Mouse (Mus musculus): Measurements from ENCODE around the gene Phactr1. TPM values are rescaled to one million over a fixed set of nuclear protein-coding genes. Genes with fewer than 3 reads are reported as not detected.

The Phactr1 gene
- polyA plus RNA-seq, 1 experiment from 2014 or later: 41.1 TPM

- H3K4me1 ChIP-seq (ENCODE audit: control insufficient read depth, insufficient read depth, low read length): no peaks in the 10 kb centered on the region
- no peaks in the 10 kb centered on the region for H3K9me3 ChIP-seq (ENCODE audit: control insufficient read depth, low read length)
- WGBS: 86% methylated on average over 5 of the region's 5 CpGs
- H3K27me3 ChIP-seq (ENCODE audit: control insufficient read depth, insufficient read depth, low read length): no peaks in the 10 kb centered on the region
- no peak overlapping the region for H3K4me3 ChIP-seq (ENCODE audit: low read depth, low read length)
- ATAC-seq (ENCODE audit: insufficient read depth, low FRiP score, low TSS enrichment) (no peak), DNase-seq (ENCODE audit: low spot score) (no peak)
- no peaks in the 10 kb centered on the region for H3K36me3 ChIP-seq (ENCODE audit: control insufficient read depth, insufficient read depth, low read length)
- no peak overlapping the region for H3K27ac ChIP-seq (ENCODE audit: low read depth, low read length)
- no peak overlapping the region for H3K9ac ChIP-seq (ENCODE audit: low read length)
- no peak overlapping the region for H3K4me2 ChIP-seq (ENCODE audit: low read depth)
Measured at GRCm38 (mm10) chr13:42738152-42738551, 57.7 kb downstream of the Phactr1 start.

- no peaks in the 10 kb centered on the region for H3K9me3 ChIP-seq (ENCODE audit: control insufficient read depth, low read length)
- no peak for DNase-seq (ENCODE audit: low spot score)
- H3K4me2 ChIP-seq (ENCODE audit: low read depth): no peak overlapping the region
- H3K9ac ChIP-seq (ENCODE audit: low read length): no peak overlapping the region
- no peak overlapping the region for H3K27ac ChIP-seq (ENCODE audit: low read depth, low read length)
- no peak for ATAC-seq (ENCODE audit: insufficient read depth, low FRiP score, low TSS enrichment)
- no peaks in the 10 kb centered on the region for H3K27me3 ChIP-seq (ENCODE audit: control insufficient read depth, insufficient read depth, low read length)
- H3K4me1 ChIP-seq (ENCODE audit: control insufficient read depth, insufficient read depth, low read length): no peaks in the 10 kb centered on the region
- H3K36me3 ChIP-seq (ENCODE audit: control insufficient read depth, insufficient read depth, low read length): no peaks in the 10 kb centered on the region
- H3K4me3 ChIP-seq (ENCODE audit: low read depth, low read length): no peak overlapping the region
Measured at GRCm38 (mm10) chr13:42742226-42742625, 61.8 kb downstream of the Phactr1 start.

GRCm38 (mm10) chr13:42744467-42744866, 64.0 kb downstream of the Phactr1 start:
- no peak for DNase-seq (ENCODE audit: low spot score)
- WGBS: 87% methylated on average over 5 of the region's 5 CpGs
- Histone ChIP-seq H3K4me3 (ENCODE audit: low read depth, low read length) (no peak overlapping the region), H3K9ac (ENCODE audit: low read length) (no peak overlapping the region), H3K4me2 (ENCODE audit: low read depth) (no peak overlapping the region), H3K4me1 (ENCODE audit: control insufficient read depth, insufficient read depth, low read length) (no peaks in the 10 kb centered on the region), H3K27me3 (ENCODE audit: control insufficient read depth, insufficient read depth, low read length) (no peaks in the 10 kb centered on the region), H3K27ac (ENCODE audit: low read depth, low read length) (no peak overlapping the region), H3K36me3 (ENCODE audit: control insufficient read depth, insufficient read depth, low read length) (no peaks in the 10 kb centered on the region), H3K9me3 (ENCODE audit: control insufficient read depth, low read length) (no peaks in the 10 kb centered on the region)
- ATAC-seq (ENCODE audit: insufficient read depth, low FRiP score, low TSS enrichment): no peak

- no peak overlapping the region for H3K9ac ChIP-seq (ENCODE audit: low read length)
- no peaks in the 10 kb centered on the region for H3K4me1 ChIP-seq (ENCODE audit: control insufficient read depth, insufficient read depth, low read length)
- H3K4me2 ChIP-seq (ENCODE audit: low read depth): no peak overlapping the region
- H3K27me3 ChIP-seq (ENCODE audit: control insufficient read depth, insufficient read depth, low read length): no peaks in the 10 kb centered on the region
- no peak overlapping the region for H3K27ac ChIP-seq (ENCODE audit: low read depth, low read length)
- H3K36me3 ChIP-seq (ENCODE audit: control insufficient read depth, insufficient read depth, low read length): no peaks in the 10 kb centered on the region
- no peaks in the 10 kb centered on the region for H3K9me3 ChIP-seq (ENCODE audit: control insufficient read depth, low read length)
- WGBS: 51% methylated on average over 11 of the region's 11 CpGs
- ATAC-seq (ENCODE audit: insufficient read depth, low FRiP score, low TSS enrichment) (no peak), DNase-seq (ENCODE audit: low spot score) (no peak)
- no peak overlapping the region for H3K4me3 ChIP-seq (ENCODE audit: low read depth, low read length)
Measured at GRCm38 (mm10) chr13:42757654-42758400, 77.4 kb downstream of the Phactr1 start.

GRCm38 (mm10) chr13:42759170-42759569, 78.7 kb downstream of the Phactr1 start:
- Histone ChIP-seq H3K27ac (ENCODE audit: low read depth, low read length) (no peak overlapping the region), H3K27me3 (ENCODE audit: control insufficient read depth, insufficient read depth, low read length) (no peaks in the 10 kb centered on the region), H3K36me3 (ENCODE audit: control insufficient read depth, insufficient read depth, low read length) (no peaks in the 10 kb centered on the region), H3K4me3 (ENCODE audit: low read depth, low read length) (no peak overlapping the region), H3K4me1 (ENCODE audit: control insufficient read depth, insufficient read depth, low read length) (no peaks in the 10 kb centered on the region), H3K4me2 (ENCODE audit: low read depth) (no peak overlapping the region), H3K9me3 (ENCODE audit: control insufficient read depth, low read length) (no peaks in the 10 kb centered on the region), H3K9ac (ENCODE audit: low read length) (no peak overlapping the region)
- no peak for DNase-seq (ENCODE audit: low spot score)
- 89% methylated on average over 5 of the region's 5 CpGs for WGBS
- ATAC-seq (ENCODE audit: insufficient read depth, low FRiP score, low TSS enrichment): no peak

GRCm38 (mm10) chr13:42760907-42761544, 80.6 kb downstream of the Phactr1 start:
- Histone ChIP-seq H3K27ac (ENCODE audit: low read depth, low read length) (no peak overlapping the region), H3K36me3 (ENCODE audit: control insufficient read depth, insufficient read depth, low read length) (no peaks in the 10 kb centered on the region), H3K4me2 (ENCODE audit: low read depth) (no peak overlapping the region), H3K4me3 (ENCODE audit: low read depth, low read length) (no peak overlapping the region), H3K27me3 (ENCODE audit: control insufficient read depth, insufficient read depth, low read length) (no peaks in the 10 kb centered on the region), H3K9ac (ENCODE audit: low read length) (no peak overlapping the region), H3K4me1 (ENCODE audit: control insufficient read depth, insufficient read depth, low read length) (no peaks in the 10 kb centered on the region), H3K9me3 (ENCODE audit: control insufficient read depth, low read length) (no peaks in the 10 kb centered on the region)
- WGBS: 87% methylated on average over 10 of the region's 10 CpGs
- ATAC-seq (ENCODE audit: insufficient read depth, low FRiP score, low TSS enrichment) (no peak), DNase-seq (ENCODE audit: low spot score) (no peak)

- no peak overlapping the region for H3K4me3 ChIP-seq (ENCODE audit: low read depth, low read length)
- peaks cover 7% of the 10 kb centered on the region; the same call in 1 of the 2 replicates for H3K4me1 ChIP-seq (ENCODE audit: control insufficient read depth, insufficient read depth, low read length)
- 59% methylated on average over 6 of the region's 6 CpGs for WGBS
- no peak overlapping the region for H3K27ac ChIP-seq (ENCODE audit: low read depth, low read length)
- H3K36me3 ChIP-seq (ENCODE audit: control insufficient read depth, insufficient read depth, low read length): no peaks in the 10 kb centered on the region
- H3K9ac ChIP-seq (ENCODE audit: low read length): no peak overlapping the region
- no peak overlapping the region for H3K4me2 ChIP-seq (ENCODE audit: low read depth)
- ATAC-seq (ENCODE audit: insufficient read depth, low FRiP score, low TSS enrichment) (no peak), DNase-seq (ENCODE audit: low spot score) (no peak)
- no peaks in the 10 kb centered on the region for H3K27me3 ChIP-seq (ENCODE audit: control insufficient read depth, insufficient read depth, low read length)
- no peaks in the 10 kb centered on the region for H3K9me3 ChIP-seq (ENCODE audit: control insufficient read depth, low read length)
Measured at GRCm38 (mm10) chr13:42772314-42772713, 91.9 kb downstream of the Phactr1 start.

GRCm38 (mm10) chr13:42774040-42774439, 93.6 kb downstream of the Phactr1 start:
- no peak for DNase-seq (ENCODE audit: low spot score)
- peaks cover 7% of the 10 kb centered on the region; the same call in 1 of the 2 replicates for H3K4me1 ChIP-seq (ENCODE audit: control insufficient read depth, insufficient read depth, low read length)

GRCm38 (mm10) chr13:42782151-42782550, 101.7 kb downstream of the Phactr1 start:
- 82% methylated on average over 13 of the region's 13 CpGs for WGBS
- DNase-seq (ENCODE audit: low spot score): no peak

More at GRCm38 (mm10) chr13:42774040-42774439, 93.6 kb downstream of the Phactr1 start:
- Histone ChIP-seq H3K27ac (ENCODE audit: low read depth, low read length) (no peak overlapping the region), H3K4me2 (ENCODE audit: low read depth) (no peak overlapping the region), H3K9ac (ENCODE audit: low read length) (no peak overlapping the region), H3K27me3 (ENCODE audit: control insufficient read depth, insufficient read depth, low read length) (no peaks in the 10 kb centered on the region), H3K9me3 (ENCODE audit: control insufficient read depth, low read length) (no peaks in the 10 kb centered on the region), H3K36me3 (ENCODE audit: control insufficient read depth, insufficient read depth, low read length) (no peaks in the 10 kb centered on the region), H3K4me3 (ENCODE audit: low read depth, low read length) (no peak overlapping the region)
- no peak for ATAC-seq (ENCODE audit: insufficient read depth, low FRiP score, low TSS enrichment)
- 69% methylated on average over 2 of the region's 2 CpGs for WGBS

More at GRCm38 (mm10) chr13:42782151-42782550, 101.7 kb downstream of the Phactr1 start:
- no peaks in the 10 kb centered on the region for H3K9me3 ChIP-seq (ENCODE audit: control insufficient read depth, low read length)
- no peak overlapping the region for H3K4me3 ChIP-seq (ENCODE audit: low read depth, low read length)
- H3K36me3 ChIP-seq (ENCODE audit: control insufficient read depth, insufficient read depth, low read length): no peaks in the 10 kb centered on the region
- no peak overlapping the region for H3K27ac ChIP-seq (ENCODE audit: low read depth, low read length)
- no peak overlapping the region for H3K9ac ChIP-seq (ENCODE audit: low read length)
- no peak overlapping the region for H3K4me2 ChIP-seq (ENCODE audit: low read depth)
- ATAC-seq (ENCODE audit: insufficient read depth, low FRiP score, low TSS enrichment): no peak
- H3K27me3 ChIP-seq (ENCODE audit: control insufficient read depth, insufficient read depth, low read length): no peaks in the 10 kb centered on the region
- no peaks in the 10 kb centered on the region for H3K4me1 ChIP-seq (ENCODE audit: control insufficient read depth, insufficient read depth, low read length)
